Mouse (Mus musculus) cerebellum, postnatal 25 days (tissue): ENCODE data around the gene Npffr2.
"Not testable (repeated sequence)": the region's sequence is repeated elsewhere in the genome, so short reads cannot be mapped to it uniquely, and the experiment has no call there.

Experiments used
- DNase-seq, 2 experiments: peaks; one replicate each; pipeline ENCODE4 v3.0.0; 2021; ENCODE audit warnings: mixed read lengths in 2 of 2

The Npffr2 gene

GRCm38 (mm10) chr5:89526878-89527578 lies at the start of gene Npffr2:
Gene Npffr2, plus strand, starts transcription at chr5:89527429.
- peak; percentile 10 to 39 for DNase-seq

- no peak for DNase-seq
Observed at GRCm38 (mm10) chr5:89492560-89492959, 34.7 kb upstream of the Npffr2 start.

- DNase-seq = no peak
Observed at GRCm38 (mm10) chr5:89500182-89500581, 27.0 kb upstream of the Npffr2 start.

- no peak for DNase-seq
Observed at GRCm38 (mm10) chr5:89518641-89519040, 8.6 kb upstream of the Npffr2 start.

- no peak for DNase-seq
Observed at GRCm38 (mm10) chr5:89526181-89526778, 949 bp upstream of the Npffr2 start.

- DNase-seq = no peak
Observed at GRCm38 (mm10) chr5:89528951-89529350, 1.7 kb downstream of the Npffr2 start.

- DNase-seq = no peak
Observed at GRCm38 (mm10) chr5:89529391-89529790, 2.2 kb downstream of the Npffr2 start.

GRCm38 (mm10) chr5:89536018-89536417 lies 8.8 kb downstream of the Npffr2 start:
- DNase-seq = no peak

GRCm38 (mm10) chr5:89542472-89542871 lies 15.2 kb downstream of the Npffr2 start:
- no peak for DNase-seq

GRCm38 (mm10) chr5:89543476-89543875 lies 16.2 kb downstream of the Npffr2 start:
- peak; percentile 53 to 76 for DNase-seq

GRCm38 (mm10) chr5:89559118-89559517 lies 31.9 kb downstream of the Npffr2 start:
- not testable (repeated sequence) for DNase-seq

GRCm38 (mm10) chr5:89561381-89561780 lies 34.2 kb downstream of the Npffr2 start:
- no peak for DNase-seq

GRCm38 (mm10) chr5:89578678-89579077 lies 51.4 kb downstream of the Npffr2 start:
- DNase-seq = no peak

- no peak for DNase-seq
Observed at GRCm38 (mm10) chr5:89579181-89579580, 52.0 kb downstream of the Npffr2 start.

GRCm38 (mm10) chr5:89581143-89581542 lies 53.9 kb downstream of the Npffr2 start:
- DNase-seq = peak; percentile 40 to 62

GRCm38 (mm10) chr5:89581742-89582366 lies 54.6 kb downstream of the Npffr2 start:
- no peak for DNase-seq

GRCm38 (mm10) chr5:89585021-89585420 lies 57.8 kb downstream of the Npffr2 start:
- DNase-seq = no peak

GRCm38 (mm10) chr5:89592301-89592700 lies 65.1 kb downstream of the Npffr2 start:
- no peak for DNase-seq

- DNase-seq = no peak
Observed at GRCm38 (mm10) chr5:89611322-89612015, 84.2 kb downstream of the Npffr2 start.

- DNase-seq = no peak
Observed at GRCm38 (mm10) chr5:89612262-89612661, 85.0 kb downstream of the Npffr2 start.

GRCm38 (mm10) chr5:89631599-89631998 lies 104.4 kb downstream of the Npffr2 start:
- no peak for DNase-seq
